Mouse (Mus musculus) limb, embryonic 11.5 days (tissue): ENCODE measurements around the gene Gtsf2. TPM values are rescaled to one million over a fixed set of nuclear protein-coding genes. Genes with fewer than 3 reads are reported as not detected.

Experiments used
- ATAC-seq: fragments of 200-750 bp; cut with Nextera tagmentation; 2 replicates; pipeline ENCODE4 v1.8.0; 2017; ENCODE audit warnings: low read depth; ENCODE audit not compliant: insufficient number of reproducible peaks, low FRiP score, low TSS enrichment
- DNase-seq: peaks from one replicate; pipeline ENCODE4 v3.0.0-alpha.2; 2015; ENCODE audit warnings: low spot score
- H3K27ac ChIP-seq: fragments of 300-500 bp; sonication (generic); replicated peaks from 2 replicates; pipeline ENCODE4 v1.5.1; 2014; ENCODE audit warnings: low read depth, mild to moderate bottlenecking, low read length
- H3K27me3 ChIP-seq: fragments of 300-500 bp; sonication (generic); 2 replicates; pipeline ENCODE4 v1.6.1; 2014; ENCODE audit warnings: mild to moderate bottlenecking, low read length, mixed read lengths; ENCODE audit not compliant: control insufficient read depth, insufficient read depth
- H3K36me3 ChIP-seq: fragments of 300-500 bp; sonication (generic); 2 replicates; pipeline ENCODE4 v1.6.1; 2014; ENCODE audit warnings: mild to moderate bottlenecking, low read length, moderate library complexity, mixed read lengths; ENCODE audit not compliant: control insufficient read depth, insufficient read depth
- H3K4me1 ChIP-seq: fragments of 300-500 bp; sonication (generic); 2 replicates; pipeline ENCODE4 v1.6.1; 2014; ENCODE audit warnings: low read length, mixed read lengths; ENCODE audit not compliant: control insufficient read depth, insufficient read depth
- H3K4me2 ChIP-seq: fragments of 300-500 bp; sonication (generic); 2 replicates; pipeline ENCODE4 v1.6.1; 2014; ENCODE audit warnings: low read depth, mild to moderate bottlenecking, moderate library complexity; ENCODE audit not compliant: severe bottlenecking
- H3K4me3 ChIP-seq: fragments of 300-500 bp; sonication (generic); 2 replicates; pipeline ENCODE4 v1.5.1; 2014; ENCODE audit warnings: low read depth, low read length
- H3K9ac ChIP-seq: fragments of 300-500 bp; sonication (generic); 2 replicates; pipeline ENCODE4 v1.6.1; 2014; ENCODE audit warnings: mild to moderate bottlenecking, low read length
- H3K9me3 ChIP-seq: fragments of 300-500 bp; sonication (generic); 2 replicates; pipeline ENCODE4 v1.6.1; 2016; ENCODE audit warnings: low read length; ENCODE audit not compliant: control insufficient read depth
- WGBS: fragments of 180-500 bp; shearing (Covaris S2); extraction: QIAGEN DNeasy Blood & Tissue Kit; methylation state at CpG from one replicate; pipeline ENCODE4 v1.1.7; 2014; 5-methylcytosine and 5-hydroxymethylcytosine counted together
- polyA plus RNA-seq: library from polyadenylated mRNA; unstranded; fragments of >200 nt; fragmentation: Nextera tagmentation; extraction: Ambion mirVana; gene quantifications from 2 replicates; pipeline ENCODE4 v1.2.1, GENCODE M21; 2014

Gene Gtsf2
- polyA plus RNA-seq: not detected in 2 replicates

GRCm38 (mm10) chr15:103448369-103448768 lies at the start of gene Gtsf2:
TSS of gene Gtsf2 (minus strand) at chr15:103448469.
- H3K27me3 ChIP-seq: no peaks in the 10 kb centered on the region
- H3K27ac ChIP-seq: no peak within 1 kb of the TSS
- 20% methylated on average over 3 of the region's 3 CpGs for WGBS
- DNase-seq (no peak), ATAC-seq (no peak)
- no peaks in the 10 kb centered on the region for H3K9me3 ChIP-seq
- H3K4me2 ChIP-seq: no peak within 1 kb of the TSS
- no peaks in the 10 kb centered on the region for H3K36me3 ChIP-seq
- no peak within 1 kb of the TSS for H3K4me3 ChIP-seq
- H3K4me1 ChIP-seq: no peaks in the 10 kb centered on the region
- H3K9ac ChIP-seq: no peak within 1 kb of the TSS

GRCm38 (mm10) chr15:103496204-103497140 lies 48.2 kb upstream of the Gtsf2 start:
- H3K27ac ChIP-seq: no peak overlapping the region
- no peaks in the 10 kb centered on the region for H3K27me3 ChIP-seq
- 65% methylated on average over 10 of the region's 10 CpGs for WGBS
- no peak overlapping the region for H3K9ac ChIP-seq
- no peak for DNase-seq
- H3K36me3 ChIP-seq: no peaks in the 10 kb centered on the region
- no peak for ATAC-seq
- H3K4me2 ChIP-seq: no peak overlapping the region
- H3K9me3 ChIP-seq: no peaks in the 10 kb centered on the region
- H3K4me1 ChIP-seq: peaks cover 8% of the 10 kb centered on the region
- no peak overlapping the region for H3K4me3 ChIP-seq

- WGBS: 70% methylated on average over 4 of the region's 4 CpGs
- H3K27ac ChIP-seq: no peak overlapping the region
- no peaks in the 10 kb centered on the region for H3K4me1 ChIP-seq
- DNase-seq (no peak), ATAC-seq (no peak)
- H3K9me3 ChIP-seq: no peaks in the 10 kb centered on the region
- no peak overlapping the region for H3K9ac ChIP-seq
- no peak overlapping the region for H3K4me2 ChIP-seq
- no peaks in the 10 kb centered on the region for H3K27me3 ChIP-seq
- H3K36me3 ChIP-seq: no peaks in the 10 kb centered on the region
- no peak overlapping the region for H3K4me3 ChIP-seq
Measured at GRCm38 (mm10) chr15:103488336-103488735, 40.1 kb upstream of the Gtsf2 start.

- 46% methylated on average over 1 of the region's 1 CpGs for WGBS
Measured at GRCm38 (mm10) chr15:103486658-103487057, 38.4 kb upstream of the Gtsf2 start.

GRCm38 (mm10) chr15:103485106-103485505 lies 36.8 kb upstream of the Gtsf2 start:
- Histone ChIP-seq H3K27me3 (no peaks in the 10 kb centered on the region), H3K4me1 (no peaks in the 10 kb centered on the region), H3K4me3 (no peak overlapping the region), H3K4me2 (no peak overlapping the region), H3K36me3 (no peaks in the 10 kb centered on the region), H3K9ac (no peak overlapping the region), H3K9me3 (no peaks in the 10 kb centered on the region), H3K27ac (no peak overlapping the region)
- ATAC-seq (no peak), DNase-seq (no peak)
- 57% methylated on average over 3 of the region's 3 CpGs for WGBS

More at GRCm38 (mm10) chr15:103486658-103487057, 38.4 kb upstream of the Gtsf2 start:
- no peak for ATAC-seq
- Histone ChIP-seq H3K36me3 (no peaks in the 10 kb centered on the region), H3K4me2 (no peak overlapping the region), H3K9ac (no peak overlapping the region), H3K4me3 (no peak overlapping the region), H3K9me3 (no peaks in the 10 kb centered on the region), H3K27ac (no peak overlapping the region), H3K27me3 (no peaks in the 10 kb centered on the region), H3K4me1 (no peaks in the 10 kb centered on the region)
- DNase-seq: no peak

GRCm38 (mm10) chr15:103484490-103484889 lies 36.2 kb upstream of the Gtsf2 start:
- H3K4me3 ChIP-seq: no peak overlapping the region
- H3K4me2 ChIP-seq: no peak overlapping the region
- no peaks in the 10 kb centered on the region for H3K27me3 ChIP-seq
- H3K4me1 ChIP-seq: no peaks in the 10 kb centered on the region
- no peak overlapping the region for H3K9ac ChIP-seq
- no peak for DNase-seq
- WGBS: 40% methylated on average over 2 of the region's 2 CpGs
- no peaks in the 10 kb centered on the region for H3K36me3 ChIP-seq
- no peak overlapping the region for H3K27ac ChIP-seq
- H3K9me3 ChIP-seq: no peaks in the 10 kb centered on the region
- ATAC-seq: no peak

- no peaks in the 10 kb centered on the region for H3K9me3 ChIP-seq
- no peaks in the 10 kb centered on the region for H3K27me3 ChIP-seq
- H3K4me2 ChIP-seq: no peak overlapping the region
- H3K9ac ChIP-seq: no peak overlapping the region
- no peak overlapping the region for H3K4me3 ChIP-seq
- no peaks in the 10 kb centered on the region for H3K36me3 ChIP-seq
- WGBS: 0% methylated on average over 1 of the region's 1 CpGs
- no peaks in the 10 kb centered on the region for H3K4me1 ChIP-seq
- peak; percentile 67; the same call in 1 of the 2 replicates for ATAC-seq
- no peak overlapping the region for H3K27ac ChIP-seq
- DNase-seq: peak; percentile 72
Measured at GRCm38 (mm10) chr15:103482488-103482887, 34.2 kb upstream of the Gtsf2 start.

- no peak overlapping the region for H3K27ac ChIP-seq
- WGBS: 89% methylated on average over 2 of the region's 2 CpGs
- no peaks in the 10 kb centered on the region for H3K27me3 ChIP-seq
- DNase-seq: no peak
- no peaks in the 10 kb centered on the region for H3K36me3 ChIP-seq
- no peaks in the 10 kb centered on the region for H3K4me1 ChIP-seq
- H3K4me3 ChIP-seq: no peak overlapping the region
- no peak for ATAC-seq
- no peak overlapping the region for H3K4me2 ChIP-seq
- H3K9me3 ChIP-seq: no peaks in the 10 kb centered on the region
- no peak overlapping the region for H3K9ac ChIP-seq
Measured at GRCm38 (mm10) chr15:103480129-103480528, 31.9 kb upstream of the Gtsf2 start.
